Mouse (Mus musculus) embryonic facial prominence, embryonic 11.5 days (tissue): ENCODE results near the gene Ank2. TPM values are rescaled to one million over a fixed set of nuclear protein-coding genes. Genes with fewer than 3 reads are reported as not detected.

Experiments used
- ATAC-seq: fragments of 200-750 bp; cut with Nextera tagmentation; replicated peaks from 2 replicates; pipeline ENCODE4 v1.8.0; 2017; ENCODE audit warnings: low read depth; ENCODE audit not compliant: insufficient number of reproducible peaks, low FRiP score, low TSS enrichment
- DNase-seq: peaks from one replicate; pipeline ENCODE4 v3.0.0-alpha.2; 2015; ENCODE audit warnings: low spot score
- H3K27ac ChIP-seq: fragments of 300-500 bp; sonication (generic); replicated peaks from 2 replicates; pipeline ENCODE4 v1.5.1; 2014; ENCODE audit warnings: mild to moderate bottlenecking, low read depth, low read length, control low read depth
- H3K27me3 ChIP-seq: fragments of 300-500 bp; sonication (generic); 2 replicates; pipeline ENCODE4 v1.6.1; 2014; ENCODE audit warnings: mild to moderate bottlenecking, low read length, moderate library complexity, mixed read lengths; ENCODE audit not compliant: control insufficient read depth, insufficient read depth
- H3K36me3 ChIP-seq: fragments of 300-500 bp; sonication (generic); replicated peaks from 2 replicates; pipeline ENCODE4 v1.6.1; 2014; ENCODE audit warnings: low read depth, mild to moderate bottlenecking, low read length, moderate library complexity, mixed read lengths; ENCODE audit not compliant: control insufficient read depth, insufficient read depth
- H3K4me1 ChIP-seq: fragments of 300-500 bp; sonication (generic); 2 replicates; pipeline ENCODE4 v1.6.1; 2014; ENCODE audit warnings: low read length, mixed read lengths; ENCODE audit not compliant: control insufficient read depth, insufficient read depth
- H3K4me2 ChIP-seq: fragments of 300-500 bp; sonication (generic); 2 replicates; pipeline ENCODE4 v1.6.1; 2014; ENCODE audit warnings: low read depth, mild to moderate bottlenecking, control low read depth, low read length, moderate library complexity
- H3K4me3 ChIP-seq: fragments of 300-500 bp; sonication (generic); 2 replicates; pipeline ENCODE4 v1.5.1; 2014; ENCODE audit warnings: low read depth, low read length, control low read depth
- H3K9ac ChIP-seq: fragments of 300-500 bp; sonication (generic); replicated peaks from 2 replicates; pipeline ENCODE4 v1.6.1; 2014; ENCODE audit warnings: mild to moderate bottlenecking, control low read depth, low read length
- H3K9me3 ChIP-seq: fragments of 300-500 bp; sonication (generic); replicated peaks from 2 replicates; pipeline ENCODE4 v1.6.1; 2016; ENCODE audit warnings: mild to moderate bottlenecking, low read length, inconsistent platforms, mixed read lengths; ENCODE audit not compliant: control insufficient read depth
- WGBS: fragments of 180-500 bp; shearing (Covaris S2); extraction: QIAGEN DNeasy Blood & Tissue Kit; methylation state at CpG from one replicate; pipeline ENCODE4 v1.1.7; 2014; 5-methylcytosine and 5-hydroxymethylcytosine counted together
- polyA plus RNA-seq: library from polyadenylated mRNA; unstranded; fragments of >200 nt; fragmentation: Nextera tagmentation; extraction: Ambion mirVana; gene quantifications from 2 replicates; pipeline ENCODE4 v1.2.1, GENCODE M21; 2014

Ank2 gene
- polyA plus RNA-seq, 1 experiment from 2014 or later: 26.1 TPM

DNA sequence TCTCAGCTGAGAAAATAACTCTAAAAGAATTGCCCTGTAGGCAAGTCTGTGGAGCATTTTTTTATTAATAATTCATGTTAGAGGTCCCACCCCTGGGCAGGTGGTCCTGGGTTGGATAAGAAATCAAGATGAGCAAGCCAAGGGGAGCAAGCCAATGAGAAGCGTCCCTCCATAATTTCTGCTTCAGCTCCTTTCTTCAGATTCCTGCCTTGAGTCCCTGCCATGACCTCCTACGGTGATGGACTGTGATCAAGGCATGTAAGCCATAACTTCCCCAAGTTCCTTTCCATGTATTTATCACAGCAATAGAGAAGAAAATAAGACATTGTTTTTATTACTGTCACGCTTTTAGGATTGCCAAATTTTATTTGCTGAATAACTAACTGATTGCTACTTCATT is 115.9 kb downstream of the Ank2 start:
- Histone ChIP-seq H3K4me1 (no peaks in the 10 kb centered on the region), H3K4me3 (no peak overlapping the region), H3K9me3 (no peaks in the 10 kb centered on the region), H3K27me3 (no peaks in the 10 kb centered on the region), H3K4me2 (no peak overlapping the region), H3K36me3 (no peaks in the 10 kb centered on the region), H3K27ac (no peak overlapping the region), H3K9ac (no peak overlapping the region)
- 96% methylated on average over 3 of the region's 3 CpGs for WGBS
- ATAC-seq (no peak), DNase-seq (no peak)

DNA sequence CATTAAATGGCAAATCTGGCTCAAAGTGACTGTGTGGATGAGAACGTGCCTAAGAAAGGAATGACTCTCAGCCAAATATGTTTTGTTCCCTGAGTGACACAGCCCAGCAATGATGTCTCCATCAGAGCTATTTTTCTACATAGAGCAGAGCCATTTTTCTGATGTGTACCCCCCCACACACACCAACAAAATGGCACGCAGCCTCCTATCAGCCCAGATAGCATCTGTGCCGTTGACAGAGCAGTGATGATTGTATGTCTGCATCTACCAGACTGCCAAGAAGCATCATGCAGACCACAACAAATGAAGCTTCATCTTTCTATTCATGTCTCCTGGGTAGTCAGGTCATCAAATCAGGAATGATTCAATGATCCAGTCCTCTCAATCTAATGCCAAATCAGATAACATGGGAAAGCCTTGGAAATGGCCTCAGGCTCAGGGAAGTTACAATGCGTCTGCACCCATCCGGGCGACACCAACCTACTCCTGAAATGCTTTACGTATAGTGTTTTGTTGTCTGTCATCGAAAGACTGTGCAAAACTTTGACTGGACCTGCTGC is 122.2 kb downstream of the Ank2 start:
- no peak overlapping the region for H3K4me3 ChIP-seq
- no peak overlapping the region for H3K27ac ChIP-seq
- DNase-seq (no peak), ATAC-seq (no peak)
- H3K9ac ChIP-seq: no peak overlapping the region
- H3K4me2 ChIP-seq: no peak overlapping the region
- 79% methylated on average over 8 of the region's 8 CpGs for WGBS
- no peaks in the 10 kb centered on the region for H3K4me1 ChIP-seq
- no peaks in the 10 kb centered on the region for H3K36me3 ChIP-seq
- no peaks in the 10 kb centered on the region for H3K9me3 ChIP-seq
- no peaks in the 10 kb centered on the region for H3K27me3 ChIP-seq

DNA sequence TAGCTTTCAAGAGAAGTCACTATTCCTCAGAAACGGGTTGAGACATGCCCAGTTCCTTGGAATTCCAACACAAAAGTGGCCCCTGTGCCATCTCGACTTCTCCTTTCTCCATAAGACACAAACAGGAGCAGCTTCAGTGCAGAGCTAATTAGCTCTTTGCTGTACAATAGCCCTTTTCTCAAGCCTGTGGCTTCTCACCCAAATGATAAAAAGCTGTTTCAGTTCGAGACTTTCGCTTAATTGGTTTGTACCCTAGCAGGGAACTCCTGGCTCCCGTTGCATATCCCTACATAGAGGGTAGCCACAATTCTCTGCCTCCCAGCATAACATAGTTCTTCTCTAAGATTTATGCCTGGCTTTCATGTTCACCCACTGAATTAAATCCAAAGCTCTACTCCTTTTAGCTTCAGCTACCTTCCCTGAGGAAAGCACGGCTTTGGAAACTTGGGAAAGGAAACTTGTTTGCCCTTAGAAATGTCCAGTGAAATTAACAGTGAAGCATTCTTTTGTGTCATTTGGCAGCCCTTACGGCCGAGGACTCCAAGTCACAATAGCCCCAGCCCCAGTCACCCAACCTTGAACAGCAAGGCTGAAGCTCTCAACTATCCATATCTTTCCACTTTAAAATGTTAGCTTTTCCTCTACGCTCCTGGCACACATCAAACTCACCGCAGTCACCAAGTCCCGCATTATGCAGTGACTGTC is 123.0 kb downstream of the Ank2 start:
- WGBS: 34% methylated on average over 11 of the region's 11 CpGs
- Histone ChIP-seq H3K4me2 (no peak overlapping the region), H3K9me3 (no peaks in the 10 kb centered on the region), H3K27ac (no peak overlapping the region), H3K9ac (no peak overlapping the region), H3K27me3 (no peaks in the 10 kb centered on the region), H3K36me3 (no peaks in the 10 kb centered on the region), H3K4me3 (no peak overlapping the region), H3K4me1 (no peaks in the 10 kb centered on the region)
- peak; percentile 41 for DNase-seq
- no peak for ATAC-seq

DNA sequence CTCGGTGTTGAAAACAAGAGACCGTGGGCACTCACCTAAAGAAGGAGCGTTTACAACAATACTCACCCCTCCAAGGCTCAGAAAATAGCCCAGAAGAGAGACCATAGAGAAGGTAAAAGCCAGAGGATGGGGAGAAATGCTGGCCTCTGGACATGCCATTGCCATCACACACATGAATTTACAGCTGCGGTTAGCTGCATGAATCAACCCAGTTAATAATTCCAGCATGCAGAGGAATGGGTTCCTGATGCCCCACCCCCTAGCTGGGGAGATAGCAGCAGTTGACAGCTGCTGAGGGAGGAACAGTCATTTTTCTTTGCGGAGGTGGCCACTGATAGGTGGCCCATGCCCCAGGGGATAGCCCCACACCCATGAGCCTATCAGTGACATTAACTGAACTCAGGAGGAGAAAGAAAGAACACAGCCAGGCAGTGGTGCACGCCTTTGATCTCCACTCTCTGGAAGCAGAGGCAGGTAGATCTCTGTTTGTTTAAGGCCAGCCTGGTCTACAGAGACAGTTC is 124.9 kb downstream of the Ank2 start:
- no peaks in the 10 kb centered on the region for H3K27me3 ChIP-seq
- H3K4me2 ChIP-seq: no peak overlapping the region
- no peak overlapping the region for H3K27ac ChIP-seq
- no peak for ATAC-seq
- H3K9me3 ChIP-seq: no peaks in the 10 kb centered on the region
- 90% methylated on average over 6 of the region's 6 CpGs for WGBS
- no peaks in the 10 kb centered on the region for H3K36me3 ChIP-seq
- H3K9ac ChIP-seq: no peak overlapping the region
- H3K4me1 ChIP-seq: no peaks in the 10 kb centered on the region
- no peak for DNase-seq
- H3K4me3 ChIP-seq: no peak overlapping the region

DNA sequence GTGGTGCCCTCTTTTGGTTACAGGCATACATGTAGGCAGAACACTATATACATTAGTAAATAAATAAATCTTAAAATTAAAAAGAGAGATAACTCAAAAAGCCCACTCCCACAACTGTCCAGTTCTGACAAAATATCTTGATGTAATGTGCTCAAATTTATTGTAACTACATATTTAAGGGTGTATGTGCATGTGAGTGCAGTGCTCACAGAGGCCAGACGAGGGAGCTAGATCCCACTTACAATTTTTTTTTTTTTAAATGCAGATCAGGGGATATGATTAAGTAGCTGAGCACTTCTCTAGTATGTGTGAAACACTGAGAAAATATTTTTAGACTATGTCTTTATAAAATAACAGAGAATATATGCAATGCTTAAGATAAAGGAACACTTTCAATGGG is 127.4 kb downstream of the Ank2 start:
- no peak for ATAC-seq
- 98% methylated on average over 1 of the region's 1 CpGs for WGBS

DNA sequence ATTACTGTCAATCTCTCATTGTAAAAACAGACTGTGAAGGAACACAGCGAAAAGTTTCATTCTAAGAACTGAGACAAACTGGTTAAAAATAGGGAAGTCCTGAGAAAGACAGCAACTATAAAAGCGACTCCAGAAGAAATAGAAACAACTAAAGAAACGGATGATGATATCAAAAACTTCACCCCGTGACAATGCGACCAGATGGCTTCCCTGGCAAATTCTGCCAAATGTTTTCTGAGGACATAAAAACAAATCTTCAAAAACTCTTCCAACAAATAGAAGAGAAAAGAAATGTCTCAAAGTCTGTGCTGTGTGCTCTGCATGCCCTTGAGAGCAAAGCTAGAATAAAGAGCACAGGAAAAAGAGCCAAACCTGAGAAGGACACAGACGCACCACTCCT is 129.6 kb downstream of the Ank2 start:
- no peak for ATAC-seq
- DNase-seq: no peak
- 87% methylated on average over 6 of the region's 6 CpGs for WGBS

More for the DNA sequence above, 127.4 kb downstream of the Ank2 start:
- Histone ChIP-seq H3K36me3 (no peaks in the 10 kb centered on the region), H3K27ac (no peak overlapping the region), H3K4me2 (no peak overlapping the region), H3K4me3 (no peak overlapping the region), H3K9me3 (no peaks in the 10 kb centered on the region), H3K9ac (no peak overlapping the region), H3K27me3 (no peaks in the 10 kb centered on the region), H3K4me1 (no peaks in the 10 kb centered on the region)
- DNase-seq: no peak

DNA sequence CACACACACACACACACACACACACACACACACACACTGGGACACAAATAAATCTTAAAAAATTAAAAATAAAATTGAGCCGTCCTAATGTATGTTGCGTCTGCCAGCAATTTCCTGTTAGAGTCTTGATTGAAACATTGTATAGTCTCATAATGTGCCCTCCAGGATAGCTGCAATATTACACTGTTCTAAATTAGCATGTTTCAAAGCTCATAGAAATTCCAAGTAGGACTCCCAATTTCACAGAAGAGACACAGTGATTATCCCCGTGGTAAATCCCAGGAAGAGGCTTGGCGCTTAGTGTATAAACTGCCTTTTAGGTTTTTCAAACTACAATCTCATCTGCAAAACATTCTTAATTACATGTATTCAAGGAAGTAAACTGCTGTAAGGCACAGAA is 131.7 kb downstream of the Ank2 start:
- ATAC-seq: no peak

More for the DNA sequence above, 129.6 kb downstream of the Ank2 start:
- no peak overlapping the region for H3K27ac ChIP-seq
- H3K4me2 ChIP-seq: no peak overlapping the region
- H3K27me3 ChIP-seq: no peaks in the 10 kb centered on the region
- H3K36me3 ChIP-seq: no peaks in the 10 kb centered on the region
- no peak overlapping the region for H3K4me3 ChIP-seq
- no peaks in the 10 kb centered on the region for H3K4me1 ChIP-seq
- H3K9me3 ChIP-seq: no peaks in the 10 kb centered on the region
- H3K9ac ChIP-seq: no peak overlapping the region

DNA sequence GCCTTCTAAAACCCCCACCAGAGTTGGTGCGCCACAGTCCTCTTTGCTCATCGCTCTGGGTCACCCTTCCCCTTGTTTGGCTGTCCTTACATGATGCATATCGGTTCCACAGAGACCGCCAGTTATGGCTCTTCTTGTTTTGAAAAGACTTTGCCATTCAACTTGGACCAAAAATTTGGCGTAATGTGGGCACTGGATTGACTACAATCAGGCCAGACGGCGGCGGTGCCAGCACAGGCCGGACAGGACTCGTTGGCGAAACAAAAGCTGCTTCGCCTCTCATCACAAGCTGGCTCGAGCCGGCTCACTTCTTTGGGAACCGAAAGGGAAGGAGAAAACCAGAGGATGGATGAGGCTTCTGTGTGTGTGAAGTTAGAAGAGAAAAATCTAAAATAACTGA is 135.6 kb downstream of the Ank2 start:
- Histone ChIP-seq H3K4me3 (no peak overlapping the region), H3K36me3 (no peaks in the 10 kb centered on the region), H3K4me1 (no peaks in the 10 kb centered on the region), H3K27ac (no peak overlapping the region), H3K9ac (no peak overlapping the region), H3K9me3 (no peaks in the 10 kb centered on the region), H3K4me2 (no peak overlapping the region), H3K27me3 (no peaks in the 10 kb centered on the region)
- WGBS: 91% methylated on average over 15 of the region's 15 CpGs
- DNase-seq (no peak), ATAC-seq (no peak)

More for the DNA sequence above, 131.7 kb downstream of the Ank2 start:
- Histone ChIP-seq H3K27ac (no peak overlapping the region), H3K27me3 (no peaks in the 10 kb centered on the region), H3K4me2 (no peak overlapping the region), H3K4me3 (no peak overlapping the region), H3K36me3 (no peaks in the 10 kb centered on the region), H3K9ac (no peak overlapping the region), H3K9me3 (no peaks in the 10 kb centered on the region), H3K4me1 (no peaks in the 10 kb centered on the region)
- DNase-seq: no peak
- 70% methylated on average over 4 of the region's 4 CpGs for WGBS
